Mouse (Mus musculus): ENCODE measurements at regions not wholly inside any gene's neighbourhood (a gene's known extent, or its start where the extent isn't known, plus 50 kb on each side); places are given as distances from the start of the nearest gene placed in this dataset.

- TF ChIP-seq POLR2A (IDR thresholded peaks at IDR 0.05; ENCODE audit: low read depth, low read length) (no peak), CTCF (conservative IDR thresholded peaks at IDR 0.05; ENCODE audit: insufficient read depth, insufficient read length, low read depth, low read length) (no peak)
These were observed 498.4 kb upstream of the Marcks start for GRCm38 (mm10) chr10:37637001-37637562.

Data from kidney, adult 2 months (tissue).